Mouse (Mus musculus): Measurements from ENCODE around the gene Ccdc189. TPM values are rescaled to one million over a fixed set of nuclear protein-coding genes. Genes with fewer than 3 reads are reported as not detected.

The Ccdc189 gene
- polyA plus RNA-seq, 1 experiment from 2014 or later: 7.4 TPM

- Histone ChIP-seq H3K4me1 (peaks cover 38% of the 10 kb centered on the region), H3K4me3 (replicated peaks) (peak overlapping the region; percentile 96), H3K9ac (replicated peaks) (peak overlapping the region; percentile 92), H3K9me3 (replicated peaks) (no peaks in the 10 kb centered on the region), H3K27me3 (replicated peaks) (no peaks in the 10 kb centered on the region), H3K36me3 (peaks cover 32% of the 10 kb centered on the region), H3K4me2 (peak overlapping the region; percentile 86), H3K27ac (replicated peaks) (peak overlapping the region; percentile 89)
- under 1% methylated on average over 44 of the region's 44 CpGs for WGBS
- peak; percentile 22 for ATAC-seq (ENCODE audit: low FRiP score)
Measured at GRCm38 (mm10) chr7:127614511-127614890, 26.1 kb upstream of the Ccdc189 start.

GRCm38 (mm10) chr7:127614091-127614490 lies 25.7 kb upstream of the Ccdc189 start:
- Histone ChIP-seq H3K36me3 (peaks cover 36% of the 10 kb centered on the region), H3K27ac (replicated peaks) (peak overlapping the region; percentile 89; the same call in 1 of the 2 replicates), H3K27me3 (replicated peaks) (no peaks in the 10 kb centered on the region), H3K4me2 (peak overlapping the region; percentile 86), H3K4me3 (replicated peaks) (peak overlapping the region; percentile 96), H3K9me3 (replicated peaks) (no peaks in the 10 kb centered on the region), H3K4me1 (peaks cover 38% of the 10 kb centered on the region), H3K9ac (replicated peaks) (peak overlapping the region; percentile 92)
- no peak for ATAC-seq (ENCODE audit: low FRiP score)
- WGBS: 26% methylated on average over 8 of the region's 8 CpGs

GRCm38 (mm10) chr7:127613501-127613900 lies 25.1 kb upstream of the Ccdc189 start:
- no peak for ATAC-seq (ENCODE audit: low FRiP score)
- 89% methylated on average over 8 of the region's 8 CpGs for WGBS
- Histone ChIP-seq H3K27ac (replicated peaks) (no peak overlapping the region), H3K4me3 (replicated peaks) (peak overlapping the region; percentile 96), H3K4me2 (peak overlapping the region; percentile 86), H3K4me1 (peaks cover 38% of the 10 kb centered on the region), H3K9me3 (replicated peaks) (no peaks in the 10 kb centered on the region), H3K27me3 (replicated peaks) (no peaks in the 10 kb centered on the region), H3K36me3 (peaks cover 42% of the 10 kb centered on the region), H3K9ac (replicated peaks) (peak overlapping the region; percentile 92; the same call in 1 of the 2 replicates)

GRCm38 (mm10) chr7:127611561-127611960 lies 23.2 kb upstream of the Ccdc189 start:
- Histone ChIP-seq H3K4me2 (no peak overlapping the region), H3K9me3 (replicated peaks) (no peaks in the 10 kb centered on the region), H3K27me3 (replicated peaks) (no peaks in the 10 kb centered on the region), H3K27ac (replicated peaks) (no peak overlapping the region), H3K4me3 (replicated peaks) (no peak overlapping the region), H3K4me1 (peaks cover 27% of the 10 kb centered on the region), H3K9ac (replicated peaks) (no peak overlapping the region), H3K36me3 (peaks cover 61% of the 10 kb centered on the region)
- no peak for ATAC-seq (ENCODE audit: low FRiP score)
- WGBS: 97% methylated on average over 26 of the region's 26 CpGs

GRCm38 (mm10) chr7:127611011-127611410 lies 22.6 kb upstream of the Ccdc189 start:
- H3K27me3 ChIP-seq (replicated peaks): no peaks in the 10 kb centered on the region
- no peak for ATAC-seq (ENCODE audit: low FRiP score)
- H3K9ac ChIP-seq (replicated peaks): no peak overlapping the region
- H3K4me3 ChIP-seq (replicated peaks): no peak overlapping the region
- H3K9me3 ChIP-seq (replicated peaks): no peaks in the 10 kb centered on the region
- peaks cover 66% of the 10 kb centered on the region for H3K36me3 ChIP-seq
- 95% methylated on average over 29 of the region's 29 CpGs for WGBS
- no peak overlapping the region for H3K27ac ChIP-seq (replicated peaks)
- H3K4me1 ChIP-seq: peaks cover 21% of the 10 kb centered on the region
- H3K4me2 ChIP-seq: no peak overlapping the region

GRCm38 (mm10) chr7:127607150-127607549 lies 18.8 kb upstream of the Ccdc189 start:
- Histone ChIP-seq H3K9ac (replicated peaks) (no peak overlapping the region), H3K36me3 (peaks cover 83% of the 10 kb centered on the region), H3K27me3 (replicated peaks) (no peaks in the 10 kb centered on the region), H3K27ac (replicated peaks) (no peak overlapping the region), H3K9me3 (replicated peaks) (no peaks in the 10 kb centered on the region), H3K4me1 (no peaks in the 10 kb centered on the region), H3K4me3 (replicated peaks) (no peak overlapping the region), H3K4me2 (no peak overlapping the region)
- WGBS: 85% methylated on average over 6 of the region's 6 CpGs
- ATAC-seq (ENCODE audit: low FRiP score): no peak

GRCm38 (mm10) chr7:127604256-127604655 lies 15.9 kb upstream of the Ccdc189 start:
- H3K4me2 ChIP-seq: no peak overlapping the region
- H3K36me3 ChIP-seq: peaks cover 82% of the 10 kb centered on the region
- H3K9me3 ChIP-seq (replicated peaks): no peaks in the 10 kb centered on the region
- H3K4me1 ChIP-seq: no peaks in the 10 kb centered on the region
- WGBS: 93% methylated on average over 10 of the region's 10 CpGs
- H3K27me3 ChIP-seq (replicated peaks): no peaks in the 10 kb centered on the region
- H3K9ac ChIP-seq (replicated peaks): no peak overlapping the region
- ATAC-seq (ENCODE audit: low FRiP score): no peak
- no peak overlapping the region for H3K27ac ChIP-seq (replicated peaks)
- no peak overlapping the region for H3K4me3 ChIP-seq (replicated peaks)

- Histone ChIP-seq H3K27ac (replicated peaks) (no peak overlapping the region), H3K4me3 (replicated peaks) (no peak overlapping the region), H3K36me3 (peaks cover 82% of the 10 kb centered on the region), H3K9me3 (replicated peaks) (no peaks in the 10 kb centered on the region), H3K9ac (replicated peaks) (no peak overlapping the region), H3K4me2 (no peak overlapping the region), H3K4me1 (no peaks in the 10 kb centered on the region), H3K27me3 (replicated peaks) (no peaks in the 10 kb centered on the region)
- no peak for ATAC-seq (ENCODE audit: low FRiP score)
- WGBS: 89% methylated on average over 2 of the region's 2 CpGs
Measured at GRCm38 (mm10) chr7:127602903-127603302, 14.5 kb upstream of the Ccdc189 start.

GRCm38 (mm10) chr7:127601735-127602134 lies 13.3 kb upstream of the Ccdc189 start:
- no peak for ATAC-seq (ENCODE audit: low FRiP score)
- no peaks in the 10 kb centered on the region for H3K9me3 ChIP-seq (replicated peaks)
- no peak overlapping the region for H3K27ac ChIP-seq (replicated peaks)
- peaks cover 82% of the 10 kb centered on the region for H3K36me3 ChIP-seq
- H3K27me3 ChIP-seq (replicated peaks): no peaks in the 10 kb centered on the region
- 83% methylated on average over 4 of the region's 4 CpGs for WGBS
- H3K4me3 ChIP-seq (replicated peaks): no peak overlapping the region
- H3K9ac ChIP-seq (replicated peaks): no peak overlapping the region
- no peaks in the 10 kb centered on the region for H3K4me1 ChIP-seq
- no peak overlapping the region for H3K4me2 ChIP-seq

- no peak for ATAC-seq (ENCODE audit: low FRiP score)
- 96% methylated on average over 7 of the region's 7 CpGs for WGBS
- H3K4me1 ChIP-seq: no peaks in the 10 kb centered on the region
- no peaks in the 10 kb centered on the region for H3K27me3 ChIP-seq (replicated peaks)
- H3K4me2 ChIP-seq: no peak overlapping the region
- H3K27ac ChIP-seq (replicated peaks): no peak overlapping the region
- H3K4me3 ChIP-seq (replicated peaks): no peak overlapping the region
- peaks cover 85% of the 10 kb centered on the region for H3K36me3 ChIP-seq
- no peak overlapping the region for H3K9ac ChIP-seq (replicated peaks)
- no peaks in the 10 kb centered on the region for H3K9me3 ChIP-seq (replicated peaks)
Measured at GRCm38 (mm10) chr7:127600612-127601011, 12.2 kb upstream of the Ccdc189 start.

- Histone ChIP-seq H3K27me3 (replicated peaks) (no peaks in the 10 kb centered on the region), H3K9me3 (replicated peaks) (no peaks in the 10 kb centered on the region), H3K36me3 (peaks cover 98% of the 10 kb centered on the region), H3K9ac (replicated peaks) (no peak overlapping the region), H3K27ac (replicated peaks) (no peak overlapping the region), H3K4me2 (no peak overlapping the region), H3K4me3 (replicated peaks) (no peak overlapping the region), H3K4me1 (no peaks in the 10 kb centered on the region)
- WGBS: 97% methylated on average over 17 of the region's 17 CpGs
- no peak for ATAC-seq (ENCODE audit: low FRiP score)
Measured at GRCm38 (mm10) chr7:127596747-127597146, 8.4 kb upstream of the Ccdc189 start.

GRCm38 (mm10) chr7:127592575-127592974 lies 4.2 kb upstream of the Ccdc189 start:
- Histone ChIP-seq H3K27me3 (replicated peaks) (no peaks in the 10 kb centered on the region), H3K4me1 (peaks cover 18% of the 10 kb centered on the region), H3K36me3 (peaks cover 78% of the 10 kb centered on the region), H3K4me3 (replicated peaks) (no peak overlapping the region), H3K9me3 (replicated peaks) (no peaks in the 10 kb centered on the region), H3K4me2 (no peak overlapping the region), H3K27ac (replicated peaks) (no peak overlapping the region), H3K9ac (replicated peaks) (no peak overlapping the region)
- ATAC-seq (ENCODE audit: low FRiP score): no peak
- 89% methylated on average over 14 of the region's 14 CpGs for WGBS

- peaks cover 25% of the 10 kb centered on the region for H3K4me1 ChIP-seq
- no peak for ATAC-seq (ENCODE audit: low FRiP score)
- H3K9me3 ChIP-seq (replicated peaks): no peaks in the 10 kb centered on the region
- no peaks in the 10 kb centered on the region for H3K27me3 ChIP-seq (replicated peaks)
- no peak overlapping the region for H3K9ac ChIP-seq (replicated peaks)
- H3K27ac ChIP-seq (replicated peaks): no peak overlapping the region
- H3K4me3 ChIP-seq (replicated peaks): no peak overlapping the region
- H3K36me3 ChIP-seq: peaks cover 63% of the 10 kb centered on the region
- no peak overlapping the region for H3K4me2 ChIP-seq
- 93% methylated on average over 10 of the region's 10 CpGs for WGBS
Measured at GRCm38 (mm10) chr7:127591108-127591507, 2.7 kb upstream of the Ccdc189 start.

All from neural tube, embryonic 15.5 days (tissue).